In genomic region chr2:158770126-158770757, GRCm38 (mm10) we compare ENCODE assay signal across 8 mouse cellular contexts. TPM values are rescaled to one million over a fixed set of nuclear protein-coding genes. Genes with fewer than 3 reads are reported as not detected.
DNase-seq lines count a peak whose midpoint lies in the region; ATAC-seq and TF ChIP-seq lines count a peak whose summit lies in the region.

No protein-coding gene starts in this region.

- H3K36me3 ChIP-seq in limb, embryonic 12.5 days, result peaks cover 22% of the 10 kb centered on the region; the same call in 1 of the 2 replicates

- 43% methylated on average over 13 of the region's 13 CpGs for WGBS in limb, embryonic 12.5 days

- peak overlapping the region; percentile 73 for H3K9ac ChIP-seq in limb, embryonic 12.5 days (replicated peaks)

- H3K4me2 ChIP-seq in limb, embryonic 12.5 days, result peak overlapping the region; percentile 85

- peak; percentile 39 for DNase-seq in gastrocnemius, adult 2 months
- DNase-seq in gastrocnemius, postnatal 36 days, result no peak
- DNase-seq in urinary bladder, postnatal 14 days (ENCODE audit: low spot score), result peak; percentile 48
- DNase-seq in urinary bladder, adult 2 months (ENCODE audit: low spot score), result no peak
- no peak for DNase-seq in frontal cortex, postnatal 36 days (ENCODE audit: low spot score in 2 of 2)
- DNase-seq in frontal cortex, postnatal 10 days (ENCODE audit: low spot score in 2 of 2), result no peak

- H3K9me3 ChIP-seq in limb, embryonic 12.5 days, result no peaks in the 10 kb centered on the region

- H3K27me3 ChIP-seq in limb, embryonic 12.5 days, result no peaks in the 10 kb centered on the region

- no peak overlapping the region for H3K27ac ChIP-seq in gastrocnemius, adult 2 months
- no peak overlapping the region for H3K27ac ChIP-seq in limb, embryonic 12.5 days

- intact Hi-C loops in gastrocnemius, adult 2 months (cut with DNase I), result loop anchor here (1.0 kb wide), 1 partner anchor 24 kb away; the partner anchor contains the start of gene Dhx35
- intact Hi-C loops in gastrocnemius, postnatal 36 days (cut with DNase I), result no loop called here

- H3K4me1 ChIP-seq in limb, embryonic 12.5 days (replicated peaks), result peaks cover 48% of the 10 kb centered on the region

- no peak for ATAC-seq in limb, embryonic 12.5 days (ENCODE audit: insufficient number of reproducible peaks, insufficient read depth, low FRiP score, low TSS enrichment, low read depth)
- no peak for ATAC-seq in monocyte, adult 5-6 weeks (replicated peaks; ENCODE audit: insufficient number of reproducible peaks, low FRiP score, low TSS enrichment, poor library complexity, severe bottlenecking)

- no peak overlapping the region for H3K4me3 ChIP-seq in gastrocnemius, adult 2 months
- H3K4me3 ChIP-seq in limb, embryonic 12.5 days (replicated peaks), result peak overlapping the region; percentile 76

- TF ChIP-seq CTCF in gastrocnemius, adult 2 months (IDR thresholded peaks at IDR 0.05), result no peak

RNA-seq across cellular contexts. Expression of gene Fam83d, which starts 2.3 kb away (rescaled TPM):
- total RNA-seq in gastrocnemius, adult 2 months (2021), result 1 to 10 TPM in 1 of 2 experiments, under 1 TPM in 1; 0.95 to 1.4 TPM
- 1 to 10 TPM; 1.1 to 1.7 TPM for total RNA-seq in gastrocnemius, postnatal 36 days (2021)
- 19.3 and 23.7 TPM in 2 replicates for polyA plus RNA-seq in urinary bladder, adult 2 months (2012; rRNA removed)
- 54.5 and 55.3 TPM in 2 replicates for polyA plus RNA-seq in limb, embryonic 12.5 days (2016; fragmentation: Nextera tagmentation; extraction: Ambion mirVana)
- 1.9 to 2.2 TPM in 2 of 3 replicates, not detected in the other for total RNA-seq in monocyte, adult 5-6 weeks (2017)

RNA-seq across cellular contexts. Expression of gene Dhx35, which starts 24.4 kb away (rescaled TPM):
- total RNA-seq in gastrocnemius, adult 2 months (2021), result 10 to 100 TPM; 10.4 to 11.4 TPM
- total RNA-seq in gastrocnemius, postnatal 36 days (2021), result 1 to 10 TPM; 7.0 to 9.5 TPM
- 18.0 and 18.4 TPM in 2 replicates for polyA plus RNA-seq in urinary bladder, adult 2 months (2012; rRNA removed)
- 15.9 and 16.9 TPM in 2 replicates for polyA plus RNA-seq in limb, embryonic 12.5 days (2016; fragmentation: Nextera tagmentation; extraction: Ambion mirVana)
- 15.9 to 33.1 TPM (median 20.6 TPM) in 3 replicates for total RNA-seq in monocyte, adult 5-6 weeks (2017)

Comparison
In these comparisons a context has a peak if more than half of its experiments do, and no peak if none do; other contexts are left out.
1. DNase-seq: peak in gastrocnemius, adult 2 months (single experiment) and urinary bladder, postnatal 14 days (single experiment); none in gastrocnemius, postnatal 36 days (0 of 2), urinary bladder, adult 2 months (single experiment), frontal cortex, postnatal 36 days (0 of 2) and frontal cortex, postnatal 10 days (0 of 2).